Mouse (Mus musculus) heart, embryonic 14.5 days (tissue): ENCODE results near the gene Ttll8. TPM values are rescaled to one million over a fixed set of nuclear protein-coding genes. Genes with fewer than 3 reads are reported as not detected.

ENCODE experiments used
- ATAC-seq: fragments of 200-750 bp; cut with Nextera tagmentation; 2 replicates; pipeline ENCODE4 v1.8.0; 2017; ENCODE audit warnings: low read depth, moderate TSS enrichment; ENCODE audit not compliant: insufficient number of reproducible peaks, insufficient read depth, low FRiP score
- H3K27ac ChIP-seq, 2 experiments: fragments of 200-500 bp in 1 of 2; fragments of 300-500 bp in 1 of 2; sonication (generic) in 1 of 2; replicated peaks in 1 of 2; 2 replicates each; pipeline ENCODE4 v1.5.1; 2012 to 2014; ENCODE audit warnings: low read depth in 2 of 2, low read length in 2 of 2, control low read depth in 1 of 2, mild to moderate bottlenecking in 1 of 2, mixed read lengths in 1 of 2; ENCODE audit not compliant: control insufficient read depth in 1 of 2, insufficient read depth in 1 of 2
- H3K27me3 ChIP-seq: fragments of 300-500 bp; sonication (generic); 2 replicates; pipeline ENCODE4 v1.6.1; 2014; ENCODE audit warnings: mild to moderate bottlenecking, low read length, control low read depth; ENCODE audit not compliant: control insufficient read depth, insufficient read depth
- H3K36me3 ChIP-seq: fragments of 300-500 bp; sonication (generic); 2 replicates; pipeline ENCODE4 v1.6.1; 2014; ENCODE audit warnings: mild to moderate bottlenecking, control low read depth, low read length, mixed read lengths; ENCODE audit not compliant: control insufficient read depth, insufficient read depth
- H3K4me1 ChIP-seq, 2 experiments: fragments of 200-500 bp in 1 of 2; fragments of 300-500 bp in 1 of 2; sonication (generic) in 1 of 2; 2 replicates each; pipeline ENCODE4 v1.6.1; 2012 to 2014; ENCODE audit warnings: low read length in 2 of 2, control low read depth in 1 of 2, mixed read lengths in 1 of 2; ENCODE audit not compliant: control insufficient read depth in 2 of 2, insufficient read depth in 2 of 2
- H3K4me2 ChIP-seq: fragments of 300-500 bp; sonication (generic); 2 replicates; pipeline ENCODE4 v1.6.1; 2014; ENCODE audit warnings: mild to moderate bottlenecking, low read length
- H3K4me3 ChIP-seq, 2 experiments: fragments of 200-500 bp in 1 of 2; fragments of 300-500 bp in 1 of 2; sonication (generic) in 1 of 2; 2 replicates each; pipeline ENCODE4 v1.5.1; 2012 to 2014; ENCODE audit warnings: low read length in 2 of 2, mild to moderate bottlenecking in 2 of 2, control low read depth in 1 of 2, low read depth in 1 of 2, moderate library complexity in 1 of 2; ENCODE audit not compliant: control insufficient read depth in 1 of 2, insufficient read depth in 1 of 2
- H3K9ac ChIP-seq: fragments of 300-500 bp; sonication (generic); 2 replicates; pipeline ENCODE4 v1.6.1; 2014; ENCODE audit warnings: mild to moderate bottlenecking, low read length
- H3K9me3 ChIP-seq: fragments of 300-500 bp; sonication (generic); 2 replicates; pipeline ENCODE4 v1.6.1; 2016; ENCODE audit warnings: low read length, control low read depth; ENCODE audit not compliant: control insufficient read depth
- WGBS: fragments of 180-500 bp; shearing (Covaris S2); extraction: QIAGEN DNeasy Blood & Tissue Kit; methylation state at CpG from one replicate; pipeline ENCODE4 v1.1.7; 2014; 5-methylcytosine and 5-hydroxymethylcytosine counted together
- polyA plus RNA-seq: library from polyadenylated mRNA; unstranded; fragments of >200 nt; fragmentation: Nextera tagmentation; extraction: Ambion mirVana; gene quantifications from 2 replicates; pipeline ENCODE4 v1.2.1, GENCODE M21; 2014

The Ttll8 gene
- polyA plus RNA-seq, 1 experiment from 2014 or later = not detected

- Histone ChIP-seq H3K4me2 (no peak overlapping the region), H3K36me3 (no peaks in the 10 kb centered on the region), H3K27me3 (no peaks in the 10 kb centered on the region), H3K4me1 (peaks cover 7% of the 10 kb centered on the region in 2 experiments; a peak in 2 of 4 replicates), H3K4me3 (no peak overlapping the region), H3K9me3 (no peaks in the 10 kb centered on the region), H3K9ac (no peak overlapping the region), H3K27ac (no peak overlapping the region)
- 59% methylated on average over 6 of the region's 6 CpGs for WGBS
- ATAC-seq = no peak
These were observed 7.4 kb downstream of the Ttll8 start for GRCm38 (mm10) chr15:88946851-88947250.

- H3K9me3 ChIP-seq = no peaks in the 10 kb centered on the region
- no peaks in the 10 kb centered on the region for H3K27me3 ChIP-seq
- H3K27ac ChIP-seq = 0 out of 4 replicates have a peak overlapping the region, but pooled peaks of 1 of the 2 experiments have one; percentile 62
- WGBS = 72% methylated on average over 5 of the region's 5 CpGs
- no peaks in the 10 kb centered on the region for H3K36me3 ChIP-seq
- H3K9ac ChIP-seq = no peak overlapping the region
- ATAC-seq = no peak
- H3K4me3 ChIP-seq = no peak overlapping the region
- H3K4me1 ChIP-seq = peaks cover 7% of the 10 kb centered on the region in 2 experiments; a peak in 2 of 4 replicates
- H3K4me2 ChIP-seq = no peak overlapping the region
These were observed 10.2 kb downstream of the Ttll8 start for GRCm38 (mm10) chr15:88943896-88944551.

- ATAC-seq = no peak
- 21% methylated on average over 5 of the region's 5 CpGs for WGBS
These were observed 11.4 kb downstream of the Ttll8 start for GRCm38 (mm10) chr15:88942783-88943182.

GRCm38 (mm10) chr15:88937291-88937650, 16.9 kb downstream of the Ttll8 start:
- 74% methylated on average over 2 of the region's 2 CpGs for whole genome bisulfite sequencing
- ATAC-seq = no peak
- Histone ChIP-seq H3K27me3 (no peaks in the 10 kb centered on the region), H3K4me2 (no peak overlapping the region), H3K36me3 (no peaks in the 10 kb centered on the region), H3K9me3 (no peaks in the 10 kb centered on the region), H3K4me3 (no peak overlapping the region), H3K27ac (no peak overlapping the region), H3K4me1 (no peaks in the 10 kb centered on the region), H3K9ac (no peak overlapping the region)

More at GRCm38 (mm10) chr15:88942783-88943182, 11.4 kb downstream of the Ttll8 start:
- H3K9me3 ChIP-seq = no peaks in the 10 kb centered on the region
- no peak overlapping the region for H3K9ac ChIP-seq
- peak overlapping the region; percentile 62 to 67 for H3K27ac ChIP-seq
- H3K36me3 ChIP-seq = no peaks in the 10 kb centered on the region
- no peaks in the 10 kb centered on the region for H3K27me3 ChIP-seq
- no peak overlapping the region for H3K4me2 ChIP-seq
- no peak overlapping the region for H3K4me3 ChIP-seq
- peaks cover 7% of the 10 kb centered on the region in 2 experiments; a peak in 2 of 4 replicates for H3K4me1 ChIP-seq

DNA sequence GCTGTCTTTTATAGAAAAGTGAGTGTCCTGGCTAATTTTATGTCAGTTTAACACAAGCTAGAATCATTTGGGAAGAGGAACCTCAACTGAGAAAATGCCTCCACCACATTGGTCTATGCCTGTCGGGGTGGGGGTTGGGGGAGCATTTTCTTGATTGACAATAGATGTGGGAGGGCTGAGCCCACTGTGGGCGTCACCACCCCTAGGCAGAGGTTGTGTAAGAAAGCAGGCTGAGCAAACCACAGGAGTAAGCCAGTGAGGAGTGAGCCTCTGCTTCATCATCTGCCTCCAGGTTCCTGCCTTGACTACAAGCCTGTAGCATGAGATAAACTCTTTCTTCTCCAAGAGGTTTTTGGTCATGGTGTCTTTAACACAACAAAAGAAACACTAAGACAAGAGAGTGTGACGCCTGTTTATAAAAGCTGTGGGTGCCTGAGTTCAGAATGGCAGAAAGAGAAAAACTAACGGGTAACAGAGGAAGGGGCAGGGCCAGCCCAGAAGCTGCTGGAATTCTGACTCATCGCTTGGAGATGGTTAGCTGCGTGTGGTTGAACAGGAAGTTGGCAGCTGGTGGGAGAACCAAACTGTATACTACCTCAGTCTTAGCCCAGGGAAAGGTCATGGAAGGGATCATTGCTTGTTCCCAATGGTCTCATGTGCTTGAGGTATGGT, 17.5 kb downstream of the Ttll8 start:
- H3K36me3 ChIP-seq = no peaks in the 10 kb centered on the region
- H3K9ac ChIP-seq = no peak overlapping the region
- no peak overlapping the region for H3K4me3 ChIP-seq
- H3K4me2 ChIP-seq = no peak overlapping the region
- no peaks in the 10 kb centered on the region for H3K27me3 ChIP-seq
- H3K9me3 ChIP-seq = no peaks in the 10 kb centered on the region
- WGBS = 54% methylated on average over 6 of the region's 6 CpGs
- H3K27ac ChIP-seq = no peak overlapping the region
- ATAC-seq = no peak
- no peaks in the 10 kb centered on the region for H3K4me1 ChIP-seq

DNA sequence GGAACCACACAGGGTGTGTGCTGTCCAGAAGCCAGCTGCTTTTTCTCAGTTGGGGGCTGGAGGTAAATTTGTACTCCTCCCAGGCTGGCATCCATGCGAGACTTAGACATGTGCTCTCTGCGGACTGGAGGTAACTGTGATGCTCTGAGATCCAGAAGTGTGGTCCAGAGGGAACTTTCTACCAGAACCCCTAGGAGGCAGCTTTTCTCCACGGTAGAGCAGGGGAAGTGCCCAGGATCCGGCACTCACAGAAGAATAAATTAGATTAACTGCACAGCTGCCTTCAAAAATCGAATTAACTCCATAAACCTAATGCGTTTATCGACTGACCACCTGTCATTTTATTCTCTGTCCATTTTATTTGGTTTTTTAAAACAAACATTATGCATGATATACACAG, 20.1 kb downstream of the Ttll8 start:
- H3K4me1 ChIP-seq = no peaks in the 10 kb centered on the region
- no peak overlapping the region for H3K9ac ChIP-seq
- H3K4me2 ChIP-seq = no peak overlapping the region
- no peaks in the 10 kb centered on the region for H3K36me3 ChIP-seq
- H3K9me3 ChIP-seq = no peaks in the 10 kb centered on the region
- H3K27me3 ChIP-seq = no peaks in the 10 kb centered on the region
- ATAC-seq = no peak
- no peak overlapping the region for H3K27ac ChIP-seq
- WGBS = 60% methylated on average over 7 of the region's 7 CpGs
- no peak overlapping the region for H3K4me3 ChIP-seq

DNA sequence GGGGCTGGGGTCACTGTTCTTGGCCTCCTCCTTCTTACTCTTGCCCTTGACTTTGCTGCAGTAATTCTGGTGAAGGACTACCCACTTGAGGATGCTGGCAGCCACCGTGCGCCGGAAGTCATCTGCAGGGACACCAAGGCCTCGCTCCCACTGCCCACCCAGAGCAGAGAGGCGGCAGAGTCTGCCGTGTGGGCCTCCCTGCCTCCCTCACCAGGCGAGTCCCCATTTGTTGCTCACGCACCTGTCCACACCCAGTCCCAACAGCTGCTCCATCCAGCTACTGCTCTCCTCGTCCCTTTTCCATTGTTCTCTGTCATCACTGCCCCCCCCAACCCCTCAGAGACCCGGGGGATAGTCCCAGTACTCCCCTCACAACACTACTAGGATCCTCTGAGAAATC, 21.6 kb downstream of the Ttll8 start:
- WGBS = 74% methylated on average over 10 of the region's 10 CpGs
- H3K4me1 ChIP-seq = no peaks in the 10 kb centered on the region
- no peaks in the 10 kb centered on the region for H3K27me3 ChIP-seq
- H3K4me2 ChIP-seq = no peak overlapping the region
- no peaks in the 10 kb centered on the region for H3K36me3 ChIP-seq
- no peak for ATAC-seq
- no peak overlapping the region for H3K27ac ChIP-seq
- no peak overlapping the region for H3K4me3 ChIP-seq
- H3K9ac ChIP-seq = no peak overlapping the region
- H3K9me3 ChIP-seq = no peaks in the 10 kb centered on the region

- H3K27ac ChIP-seq = no peak overlapping the region
- H3K9me3 ChIP-seq = no peaks in the 10 kb centered on the region
- 62% methylated on average over 6 of the region's 6 CpGs for WGBS
- no peak overlapping the region for H3K4me2 ChIP-seq
- no peak overlapping the region for H3K9ac ChIP-seq
- H3K4me1 ChIP-seq = no peaks in the 10 kb centered on the region
- ATAC-seq = no peak
- no peaks in the 10 kb centered on the region for H3K27me3 ChIP-seq
- no peak overlapping the region for H3K4me3 ChIP-seq
- no peaks in the 10 kb centered on the region for H3K36me3 ChIP-seq
These were observed 32.3 kb downstream of the Ttll8 start for GRCm38 (mm10) chr15:88921992-88922310.
